9 mouse cellular contexts compared by ENCODE assay signal in the genomic region with DNA sequence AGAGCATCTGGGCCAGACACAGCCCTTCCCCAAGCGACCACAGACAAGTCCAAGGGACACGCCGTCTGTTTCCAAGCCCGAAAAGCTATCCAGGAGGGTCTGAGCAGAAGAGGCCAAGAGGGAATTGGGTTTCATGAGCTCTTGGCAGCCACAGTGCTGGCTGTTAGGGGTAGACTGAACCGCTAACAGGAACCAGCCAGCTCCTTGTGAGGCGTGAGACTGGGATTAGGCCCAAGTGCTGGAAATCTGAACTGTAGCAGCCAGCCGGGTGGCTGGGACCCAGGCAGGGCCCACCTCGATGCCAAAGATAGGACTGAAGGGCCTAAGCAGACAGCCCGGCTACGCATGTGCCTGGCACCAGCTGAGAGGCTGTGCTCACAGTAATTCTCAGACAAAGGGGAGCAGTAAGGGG. TPM values are rescaled to one million over a fixed set of nuclear protein-coding genes. Genes with fewer than 3 reads are reported as not detected.
DNase-seq lines count a peak whose midpoint lies in the region; ATAC-seq and TF ChIP-seq lines count a peak whose summit lies in the region.
"Had no signal": no experiment of that assay in that cellular context is flagged by ENCODE, and none has a peak within 500 bp of the region (broad histone marks: within the 10 kb centered on the region; RNA-seq: fewer than 3 reads in every experiment).

No protein-coding gene starts in this region.

- no peak overlapping the region for H3K27ac ChIP-seq in liver, embryonic 11.5 days (ENCODE audit: low read depth, low read length)
- H3K27ac ChIP-seq in liver, postnatal 0 days (ENCODE audit: low read depth): no peak overlapping the region
- peak overlapping the region; percentile 89 for H3K27ac ChIP-seq in embryonic facial prominence, embryonic 12.5 days
- H3K27ac ChIP-seq in heart, embryonic 10.5 days: peak overlapping the region; percentile 67
- peak overlapping the region; percentile 56; the same call in 1 of the 2 replicates for H3K27ac ChIP-seq in kidney, embryonic 14.5 days (ENCODE audit: low read depth, low read length)
- peak overlapping the region; percentile 87 for H3K27ac ChIP-seq in lung, embryonic 16.5 days (ENCODE audit: low read length)
- H3K27ac ChIP-seq: liver, embryonic 14.5 days had no signal

- H3K4me1 ChIP-seq in liver, embryonic 11.5 days (replicated peaks; ENCODE audit: control insufficient read depth, insufficient read depth, low read length): peaks cover 4% of the 10 kb centered on the region
- H3K4me1 ChIP-seq in liver, postnatal 0 days (ENCODE audit: insufficient read depth): no peaks in the 10 kb centered on the region
- H3K4me1 ChIP-seq in embryonic facial prominence, embryonic 12.5 days: peaks cover 72% of the 10 kb centered on the region
- peaks cover 38% of the 10 kb centered on the region for H3K4me1 ChIP-seq in heart, embryonic 10.5 days
- H3K4me1 ChIP-seq in kidney, embryonic 14.5 days (ENCODE audit: control insufficient read depth, insufficient read depth, low read length): peaks cover 20% of the 10 kb centered on the region; the same call in 1 of the 2 replicates
- H3K4me1 ChIP-seq in lung, embryonic 16.5 days (replicated peaks; ENCODE audit: control insufficient read depth, insufficient read depth, low read length): peaks cover 43% of the 10 kb centered on the region

- TF ChIP-seq CTCF in liver, postnatal 0 days (IDR thresholded peaks at IDR 0.05; ENCODE audit: low read depth): no peak

- no peak for TF ChIP-seq EP300 in liver, postnatal 0 days (IDR thresholded peaks at IDR 0.05; ENCODE audit: low read depth)

- no peak overlapping the region for H3K4me3 ChIP-seq in liver, embryonic 11.5 days (ENCODE audit: low read depth, low read length)
- no peak overlapping the region for H3K4me3 ChIP-seq in liver, postnatal 0 days (ENCODE audit: low read depth, low read length)
- H3K4me3 ChIP-seq in embryonic facial prominence, embryonic 12.5 days: no peak overlapping the region
- no peak overlapping the region for H3K4me3 ChIP-seq in heart, embryonic 10.5 days
- no peak overlapping the region for H3K4me3 ChIP-seq in kidney, embryonic 14.5 days (ENCODE audit: low read length)
- no peak overlapping the region for H3K4me3 ChIP-seq in lung, embryonic 16.5 days (ENCODE audit: low read length)

- H3K9me3 ChIP-seq in liver, embryonic 11.5 days (ENCODE audit: control insufficient read depth, low read length): no peaks in the 10 kb centered on the region
- H3K9me3 ChIP-seq in liver, postnatal 0 days (ENCODE audit: low read length): no peaks in the 10 kb centered on the region
- no peaks in the 10 kb centered on the region for H3K9me3 ChIP-seq in embryonic facial prominence, embryonic 12.5 days
- no peaks in the 10 kb centered on the region for H3K9me3 ChIP-seq in heart, embryonic 10.5 days
- H3K9me3 ChIP-seq in kidney, embryonic 14.5 days (ENCODE audit: control insufficient read depth, low read length): no peaks in the 10 kb centered on the region
- no peaks in the 10 kb centered on the region for H3K9me3 ChIP-seq in lung, embryonic 16.5 days (ENCODE audit: control insufficient read depth, low read length)

- 82% methylated on average over 10 of the region's 10 CpGs for WGBS in liver, embryonic 11.5 days
- 82% methylated on average over 10 of the region's 10 CpGs for WGBS in liver, postnatal 0 days (ENCODE audit: insufficient replicate concordance)
- WGBS in embryonic facial prominence, embryonic 12.5 days: 46% methylated on average over 10 of the region's 10 CpGs
- 70% methylated on average over 10 of the region's 10 CpGs for WGBS in heart, embryonic 10.5 days
- WGBS in kidney, embryonic 14.5 days: 75% methylated on average over 10 of the region's 10 CpGs
- 45% methylated on average over 10 of the region's 10 CpGs for WGBS in lung, embryonic 16.5 days

- ATAC-seq in liver, embryonic 11.5 days (replicated peaks; ENCODE audit: low FRiP score): 0 out of 2 replicates have a peak, but pooled peaks have one; percentile 11
- ATAC-seq in liver, postnatal 0 days: no peak
- peak; percentile 45; the same call in 1 of the 2 replicates for ATAC-seq in embryonic facial prominence, embryonic 12.5 days (ENCODE audit: insufficient number of reproducible peaks, insufficient read depth, low FRiP score, low TSS enrichment)
- no peak for ATAC-seq in kidney, embryonic 14.5 days (ENCODE audit: low FRiP score, low TSS enrichment)
- ATAC-seq in lung, embryonic 16.5 days (ENCODE audit: low read depth): peak; percentile 87
- ATAC-seq in erythroid progenitor cell, adult 5-6 weeks (replicated peaks; ENCODE audit: low FRiP score, poor library complexity, severe bottlenecking): no peak

- no peak overlapping the region for H3K9ac ChIP-seq in liver, embryonic 11.5 days (ENCODE audit: low read depth, low read length)
- H3K9ac ChIP-seq in liver, postnatal 0 days (replicated peaks): no peak overlapping the region
- H3K9ac ChIP-seq in embryonic facial prominence, embryonic 12.5 days: no peak overlapping the region
- H3K9ac ChIP-seq in kidney, embryonic 14.5 days (ENCODE audit: low read depth, low read length): no peak overlapping the region
- H3K9ac ChIP-seq in lung, embryonic 16.5 days (ENCODE audit: low read length): no peak overlapping the region
- H3K9ac ChIP-seq: liver, embryonic 14.5 days had no signal

- no peak for DNase-seq in liver, embryonic 11.5 days (ENCODE audit: low spot score)
- no peak for DNase-seq in liver, postnatal 0 days
- peak; percentile 61 for DNase-seq in heart, embryonic 10.5 days (ENCODE audit: low spot score)
- DNase-seq in frontal cortex, postnatal 25 days (ENCODE audit: low spot score in 2 of 2): no peak

- no peak overlapping the region for H3K4me2 ChIP-seq in liver, embryonic 11.5 days
- H3K4me2 ChIP-seq in liver, postnatal 0 days (ENCODE audit: low read depth, low read length): no peak overlapping the region
- no peak overlapping the region for H3K4me2 ChIP-seq in embryonic facial prominence, embryonic 12.5 days (replicated peaks)
- no peak overlapping the region for H3K4me2 ChIP-seq in kidney, embryonic 14.5 days (replicated peaks; ENCODE audit: low read depth, low read length)
- H3K4me2 ChIP-seq in lung, embryonic 16.5 days (ENCODE audit: low read depth, low read length): no peak overlapping the region

- H3K27me3 ChIP-seq in liver, embryonic 11.5 days (replicated peaks; ENCODE audit: control insufficient read depth, insufficient read depth, low read length): no peaks in the 10 kb centered on the region
- no peaks in the 10 kb centered on the region for H3K27me3 ChIP-seq in liver, postnatal 0 days (ENCODE audit: insufficient read depth, low read length)
- H3K27me3 ChIP-seq in embryonic facial prominence, embryonic 12.5 days: no peaks in the 10 kb centered on the region
- H3K27me3 ChIP-seq in heart, embryonic 10.5 days (ENCODE audit: insufficient read depth, poor library complexity, severe bottlenecking): no peaks in the 10 kb centered on the region
- no peaks in the 10 kb centered on the region for H3K27me3 ChIP-seq in kidney, embryonic 14.5 days (ENCODE audit: control insufficient read depth, insufficient read depth, low read length)
- H3K27me3 ChIP-seq in lung, embryonic 16.5 days (ENCODE audit: control insufficient read depth, insufficient read depth, low read depth, low read length): no peaks in the 10 kb centered on the region

- H3K36me3 ChIP-seq in liver, embryonic 11.5 days (ENCODE audit: control insufficient read depth, insufficient read depth, low read length): no peaks in the 10 kb centered on the region
- H3K36me3 ChIP-seq in liver, postnatal 0 days (replicated peaks; ENCODE audit: insufficient read depth, low read length): no peaks in the 10 kb centered on the region
- no peaks in the 10 kb centered on the region for H3K36me3 ChIP-seq in embryonic facial prominence, embryonic 12.5 days
- H3K36me3 ChIP-seq in heart, embryonic 10.5 days: no peaks in the 10 kb centered on the region
- H3K36me3 ChIP-seq in kidney, embryonic 14.5 days (ENCODE audit: control insufficient read depth, insufficient read depth, low read length): no peaks in the 10 kb centered on the region
- H3K36me3 ChIP-seq in lung, embryonic 16.5 days (ENCODE audit: control insufficient read depth, insufficient read depth, low read length): no peaks in the 10 kb centered on the region

RNA-seq across cellular contexts. Expression of a gene that starts 18.1 kb away (rescaled TPM):
- polyA plus RNA-seq in liver, embryonic 11.5 days (2014; fragmentation: Nextera tagmentation; extraction: Ambion mirVana): 3.8 and 4.3 TPM in 2 replicates
- 0.76 and 1.1 TPM in 2 replicates for polyA plus RNA-seq in liver, postnatal 0 days (2015; fragmentation: Nextera tagmentation; extraction: Ambion mirVana)
- polyA plus RNA-seq in embryonic facial prominence, embryonic 12.5 days (2016; fragmentation: Nextera tagmentation; extraction: Ambion mirVana): 8.9 and 10.4 TPM in 2 replicates
- 6.8 and 8.3 TPM in 2 replicates for polyA plus RNA-seq in heart, embryonic 10.5 days (2016; fragmentation: Nextera tagmentation; extraction: Ambion mirVana)
- polyA plus RNA-seq in kidney, embryonic 14.5 days (2014; fragmentation: Nextera tagmentation; extraction: Ambion mirVana): 11.4 and 16.5 TPM in 2 replicates
- 8.6 and 9.3 TPM in 2 replicates for polyA plus RNA-seq in lung, embryonic 16.5 days (2015; fragmentation: Nextera tagmentation; extraction: Ambion mirVana)
- total RNA-seq in erythroid progenitor cell, adult 5-6 weeks (2015; ENCODE audit: low replicate concordance): not detected in 2 replicates
- 0.51 TPM in 1 of 2 replicates, not detected in the other for total RNA-seq in erythroid progenitor cell, adult 5-6 weeks (2017; ENCODE audit: low replicate concordance)

Comparison
In these comparisons a context has a peak if more than half of its experiments do, and no peak if none do; other contexts are left out.
1. ATAC-seq: peak in liver, embryonic 11.5 days (single experiment), embryonic facial prominence, embryonic 12.5 days (single experiment) and lung, embryonic 16.5 days (single experiment); none in liver, postnatal 0 days (single experiment), kidney, embryonic 14.5 days (single experiment) and erythroid progenitor cell, adult 5-6 weeks (single experiment).
2. H3K27ac ChIP-seq: peak in embryonic facial prominence, embryonic 12.5 days (single experiment), heart, embryonic 10.5 days (single experiment), kidney, embryonic 14.5 days (single experiment) and lung, embryonic 16.5 days (single experiment); none in liver, embryonic 11.5 days (single experiment) and liver, postnatal 0 days (single experiment).